Mouse (Mus musculus): Measurements from ENCODE around the gene Sec24c.
A peak's percentile ranks its signal among the peaks of the same experiment; 100 is the strongest.

Gene Sec24c

GRCm38 (mm10) chr14:20660827-20661660, 13.1 kb upstream of the Sec24c start:
- peak; percentile 95 to 99 for DNase-seq

- peak; percentile 23 to 34 for DNase-seq
These were observed 12.3 kb upstream of the Sec24c start for GRCm38 (mm10) chr14:20661661-20662331.

- no peak for DNase-seq
These were observed 11.4 kb upstream of the Sec24c start for GRCm38 (mm10) chr14:20662740-20663139.

- DNase-seq = no peak
These were observed 10.5 kb upstream of the Sec24c start for GRCm38 (mm10) chr14:20663601-20664000.

- no peak for DNase-seq
These were observed 9.7 kb upstream of the Sec24c start for GRCm38 (mm10) chr14:20664436-20664835.

- no peak for DNase-seq
These were observed 6.6 kb upstream of the Sec24c start for GRCm38 (mm10) chr14:20667469-20667868.

GRCm38 (mm10) chr14:20668154-20668810, 5.8 kb upstream of the Sec24c start, which contains the start of gene Synpo2l:
Gene Synpo2l, minus strand, starts transcription at chr14:20668354.
- DNase-seq = no peak

- DNase-seq = peak in 1 of 2 experiments; percentile 41
These were observed 1.1 kb upstream of the Sec24c start for GRCm38 (mm10) chr14:20672990-20673389.

GRCm38 (mm10) chr14:20673735-20674063, 409 bp upstream of the Sec24c start:
- peak in 1 of 2 experiments; percentile 64 for DNase-seq

GRCm38 (mm10) chr14:20677906-20678305, 3.8 kb downstream of the Sec24c start:
- no peak for DNase-seq

GRCm38 (mm10) chr14:20681742-20682141, 7.6 kb downstream of the Sec24c start:
- DNase-seq = no peak

- no peak for DNase-seq
These were observed 8.4 kb downstream of the Sec24c start for GRCm38 (mm10) chr14:20682498-20682897.

- no peak for DNase-seq
These were observed 12.5 kb downstream of the Sec24c start for GRCm38 (mm10) chr14:20686576-20686975.

GRCm38 (mm10) chr14:20689009-20689408, 14.9 kb downstream of the Sec24c start:
- DNase-seq = no peak

GRCm38 (mm10) chr14:20691772-20692171, 17.7 kb downstream of the Sec24c start:
- DNase-seq = no peak

- no peak for DNase-seq
These were observed 19.5 kb downstream of the Sec24c start for GRCm38 (mm10) chr14:20693589-20694101.

- DNase-seq = no peak
These were observed 20.2 kb downstream of the Sec24c start for GRCm38 (mm10) chr14:20694185-20694883.

GRCm38 (mm10) chr14:20694884-20695760, 21.0 kb downstream of the Sec24c start, which contains the start of gene Fut11:
Gene Fut11, plus strand, starts transcription at chr14:20694968.
- DNase-seq = peak; percentile 91 to 92

GRCm38 (mm10) chr14:20695761-20696520, 21.8 kb downstream of the Sec24c start:
- DNase-seq = peak in 1 of 2 experiments; percentile 40

GRCm38 (mm10) chr14:20696986-20697385, 22.9 kb downstream of the Sec24c start:
- peak; percentile 57 to 71 for DNase-seq

- no peak for DNase-seq
These were observed 24.4 kb downstream of the Sec24c start for GRCm38 (mm10) chr14:20698515-20698914.

Measured in cerebellum, adult 18-20 months (tissue).